Mouse (Mus musculus): ENCODE results near the gene Cenpf.

The Cenpf gene

DNA sequence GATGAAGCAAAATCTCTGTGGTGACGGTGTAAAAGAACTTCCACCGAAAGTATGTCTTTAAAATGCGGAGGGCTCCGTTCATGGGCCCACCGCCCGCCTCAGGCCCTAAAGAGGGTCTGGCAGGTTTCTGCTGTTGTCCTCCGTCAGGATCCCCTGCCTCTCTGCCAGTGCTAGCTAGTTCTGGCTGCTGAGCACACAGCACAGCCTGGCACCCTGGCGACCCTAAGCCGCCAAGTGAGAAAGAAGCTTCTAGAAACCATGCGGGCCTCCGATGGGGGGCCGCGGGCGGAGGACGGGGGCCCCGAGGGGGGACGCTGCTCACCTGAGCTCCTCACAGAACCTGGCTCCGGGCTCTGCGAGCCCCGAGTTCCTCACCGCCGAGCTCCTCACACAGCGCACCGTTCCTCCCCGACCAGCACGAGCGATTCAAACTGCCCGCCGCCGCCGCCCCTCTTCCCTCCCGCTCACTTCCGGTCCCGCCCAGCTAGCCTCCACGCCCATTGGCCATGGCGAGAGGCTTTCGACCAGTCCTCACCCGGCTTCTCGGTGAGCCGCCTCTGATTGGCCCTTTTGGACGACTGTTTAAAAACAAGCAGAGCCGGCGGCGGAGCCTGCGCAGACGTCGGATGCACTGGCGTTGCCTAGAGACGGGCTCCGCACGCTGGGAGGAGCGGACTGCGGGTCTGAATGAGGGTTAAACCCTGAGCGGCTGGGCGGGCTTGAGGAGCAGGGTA is at the start of gene Cenpf:
Gene Cenpf (minus strand): TSS at position 433 of the 734 bp plus-strand sequence.
- DNase-seq = peak; percentile 99

DNA sequence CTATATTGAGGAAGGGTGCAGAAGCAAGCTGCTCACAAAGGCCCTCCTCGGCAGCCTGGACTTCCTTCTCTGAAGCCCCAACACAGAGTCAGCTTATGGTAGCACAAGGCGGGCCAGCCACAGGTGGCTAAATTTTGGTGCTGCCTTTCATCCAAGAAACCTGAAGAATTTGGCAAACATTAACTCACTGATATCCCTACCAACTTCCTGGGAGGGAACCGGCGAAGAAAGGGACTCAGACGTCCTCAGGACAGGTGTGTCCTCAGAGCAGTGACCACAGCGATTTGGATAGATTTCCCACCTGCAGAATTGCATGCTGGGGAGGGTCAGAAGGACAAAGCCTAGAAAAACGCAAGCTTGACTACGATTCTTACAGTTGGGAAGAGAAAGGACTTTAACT is 44.3 kb upstream of the Cenpf start:
- DNase-seq = no peak

DNA sequence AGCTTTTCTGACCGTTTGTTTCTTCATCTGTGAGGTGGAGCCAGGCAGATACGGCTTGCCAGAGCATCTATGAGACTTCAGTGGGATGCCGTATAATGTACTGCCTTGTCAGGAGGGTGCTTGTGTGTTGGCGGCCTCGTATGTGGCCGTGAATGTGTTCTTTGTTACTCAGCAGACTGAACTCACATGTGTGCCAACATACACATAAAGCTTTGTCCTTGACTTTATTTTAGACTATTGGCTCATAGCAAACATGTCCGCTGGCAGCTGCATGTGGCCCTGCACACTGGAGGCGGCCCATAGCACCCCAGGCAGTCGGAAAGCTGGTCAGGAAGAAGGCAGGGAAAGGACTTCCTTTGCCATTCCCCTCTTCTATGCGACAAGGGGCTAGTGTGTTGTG is 43.8 kb upstream of the Cenpf start:
- DNase-seq = no peak

DNA sequence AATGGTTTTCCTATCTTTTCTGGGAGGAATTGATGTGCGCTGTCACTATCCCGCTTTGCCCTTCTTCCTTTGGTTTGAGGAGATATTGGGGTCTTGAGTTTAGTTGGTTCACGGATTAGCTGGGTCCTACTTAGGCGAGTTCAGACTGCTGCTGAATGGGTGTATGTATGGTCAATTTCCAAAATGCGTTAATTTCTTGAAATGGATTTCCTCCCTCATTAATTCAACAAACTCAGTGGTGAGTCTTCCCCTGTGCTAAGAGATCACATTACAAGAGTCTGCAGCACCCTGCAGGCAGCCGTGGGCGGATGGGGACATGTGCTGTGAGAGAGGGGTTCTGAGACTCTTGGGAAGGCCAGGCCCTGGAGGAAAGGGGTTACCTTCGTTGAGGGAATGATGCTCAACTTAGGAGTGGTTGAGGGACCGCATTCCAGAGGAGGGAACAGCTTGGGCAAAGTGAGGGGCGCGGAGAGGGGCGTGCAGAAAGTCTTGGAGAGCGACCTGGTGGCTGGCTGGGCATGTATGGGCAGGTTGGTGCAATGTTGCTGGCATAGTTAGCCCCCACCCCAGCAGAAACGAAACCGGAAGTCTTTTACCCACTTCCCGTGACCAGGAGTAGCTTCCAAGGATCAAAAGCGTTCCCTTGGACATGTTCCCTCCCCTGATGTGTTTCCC is 41.4 kb upstream of the Cenpf start:
- no peak for DNase-seq

DNA sequence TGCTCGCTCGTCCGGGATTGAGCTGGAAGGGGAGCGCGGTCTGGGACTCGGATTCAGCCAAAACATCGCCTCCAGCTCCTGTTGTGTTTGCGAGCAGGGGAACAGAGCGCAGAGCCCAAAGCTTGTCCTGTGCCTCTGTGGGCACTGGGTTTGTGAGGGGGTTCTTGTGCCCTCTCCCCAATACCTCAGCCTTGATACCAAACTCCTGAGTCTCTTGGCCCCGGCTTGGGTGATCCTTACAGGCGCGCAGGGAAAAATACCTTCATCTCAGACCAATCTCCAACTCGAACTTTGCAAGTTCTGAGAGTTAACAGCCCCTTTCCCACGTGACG is 40.9 kb upstream of the Cenpf start:
- DNase-seq = no peak

DNA sequence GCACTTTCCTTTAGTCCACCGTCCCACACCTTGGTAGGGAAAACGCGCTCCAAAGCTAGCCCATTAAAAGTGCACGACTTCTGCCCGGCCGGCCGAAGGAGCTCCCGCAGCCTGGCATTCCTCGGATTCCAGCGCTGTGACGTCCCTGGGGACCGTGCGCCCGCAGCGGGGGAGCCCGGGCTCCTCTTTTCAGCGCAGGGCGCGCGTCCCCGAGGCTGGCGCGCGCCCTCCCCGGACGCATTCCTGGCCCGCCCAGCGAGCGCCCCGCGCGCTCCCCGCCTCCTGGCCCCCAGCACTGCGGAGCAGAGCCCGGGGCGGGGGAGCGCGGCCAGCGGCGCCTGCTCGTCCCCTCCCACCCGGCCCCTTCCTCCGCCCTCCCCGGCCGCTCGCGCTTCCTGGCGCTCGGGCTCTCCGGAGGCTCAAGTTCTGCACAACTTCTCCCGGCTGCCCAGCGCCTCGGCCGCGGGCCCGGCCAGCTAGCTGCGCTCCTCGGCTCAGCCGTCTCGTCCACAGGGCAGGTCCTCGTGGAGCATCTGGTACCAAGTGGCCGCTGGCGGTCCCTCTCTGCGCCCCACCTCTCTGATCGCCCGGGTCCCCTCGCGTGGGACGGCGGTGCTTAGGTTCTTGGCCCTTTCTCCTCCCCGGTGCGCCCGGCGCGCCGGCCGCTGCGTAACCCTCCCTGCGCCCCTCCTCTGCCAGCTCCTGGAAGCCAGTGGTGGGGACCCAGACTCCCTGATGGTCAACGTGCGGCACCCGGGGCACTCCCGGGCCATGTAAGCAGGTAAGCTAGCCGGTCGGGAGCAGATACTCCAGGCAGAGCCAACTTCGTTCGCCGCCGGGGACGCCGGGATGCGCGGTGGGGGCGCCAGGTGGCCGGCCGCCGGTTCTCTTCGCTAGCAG is 40.2 kb upstream of the Cenpf start, which contains the start of gene Ptpn14:
Gene Ptpn14 (plus strand): TSS at position 385 of the 900 bp plus-strand sequence.
- DNase-seq = peak; percentile 89 to 92

DNA sequence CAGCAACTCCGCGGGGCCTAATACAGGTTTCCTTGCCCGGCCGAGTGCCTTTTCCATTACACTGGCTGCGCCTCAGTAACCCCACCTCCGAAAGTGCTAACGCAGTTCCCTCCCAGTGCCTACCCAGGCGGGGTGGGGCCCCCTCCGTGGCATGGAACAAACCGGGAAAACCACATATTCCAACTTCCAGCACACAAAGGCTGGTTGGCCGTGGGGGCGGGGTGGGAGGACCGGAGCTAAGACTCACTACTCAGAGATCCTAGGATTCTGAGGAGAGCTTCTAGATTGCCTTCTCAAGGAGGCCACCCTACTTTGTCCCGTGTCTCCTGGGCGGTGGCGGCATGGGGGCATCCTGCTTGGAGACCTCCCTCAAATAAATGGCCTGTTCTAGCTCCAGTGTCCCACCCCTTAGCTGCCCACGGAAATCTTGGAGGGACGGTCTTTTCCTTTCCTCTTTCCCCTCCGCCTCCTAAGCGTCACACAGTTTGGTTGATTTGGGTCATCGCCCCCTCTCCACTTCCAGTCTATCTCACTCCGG is 39.5 kb upstream of the Cenpf start:
- peak; percentile 88 to 89 for DNase-seq

DNA sequence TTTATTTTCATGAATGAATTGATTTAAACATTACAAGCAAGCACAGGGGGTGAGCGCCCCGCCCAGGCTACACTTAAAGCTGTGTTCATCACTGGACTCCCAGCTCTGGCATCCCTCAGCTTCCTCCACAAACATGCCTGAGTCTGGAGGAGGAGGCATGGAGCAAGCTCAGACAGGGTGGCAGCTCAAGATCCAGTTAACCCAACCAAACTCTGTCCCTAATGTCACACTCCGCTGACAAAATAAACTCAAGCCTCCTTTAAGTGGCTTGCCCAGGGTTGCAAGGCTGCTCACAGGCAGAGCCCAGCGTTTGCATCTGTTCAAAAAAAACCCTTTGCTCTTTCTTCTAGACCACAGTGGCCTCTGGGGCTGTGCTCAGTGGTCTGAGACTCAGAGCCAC is 38.2 kb upstream of the Cenpf start:
- DNase-seq = no peak

DNA sequence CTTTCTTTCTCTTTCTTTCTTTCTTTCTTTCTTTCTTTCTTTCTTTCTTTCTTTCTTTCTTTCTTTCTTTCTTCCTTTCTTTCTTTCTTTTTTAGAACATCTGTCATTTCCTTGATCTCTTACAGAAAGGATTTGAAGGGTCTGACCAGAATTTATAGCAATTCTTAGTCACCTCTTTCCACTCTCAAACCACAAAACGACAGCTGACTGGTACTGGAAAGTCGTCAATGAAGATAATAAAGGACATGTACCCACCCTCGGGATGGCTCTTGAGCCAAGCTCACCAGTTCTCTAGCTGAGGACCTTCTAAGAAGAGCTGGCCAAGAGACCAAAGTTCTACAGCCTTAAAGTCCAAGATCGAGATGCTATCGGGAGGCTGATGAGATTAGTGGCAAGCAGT is 30.7 kb upstream of the Cenpf start:
- no peak for DNase-seq

DNA sequence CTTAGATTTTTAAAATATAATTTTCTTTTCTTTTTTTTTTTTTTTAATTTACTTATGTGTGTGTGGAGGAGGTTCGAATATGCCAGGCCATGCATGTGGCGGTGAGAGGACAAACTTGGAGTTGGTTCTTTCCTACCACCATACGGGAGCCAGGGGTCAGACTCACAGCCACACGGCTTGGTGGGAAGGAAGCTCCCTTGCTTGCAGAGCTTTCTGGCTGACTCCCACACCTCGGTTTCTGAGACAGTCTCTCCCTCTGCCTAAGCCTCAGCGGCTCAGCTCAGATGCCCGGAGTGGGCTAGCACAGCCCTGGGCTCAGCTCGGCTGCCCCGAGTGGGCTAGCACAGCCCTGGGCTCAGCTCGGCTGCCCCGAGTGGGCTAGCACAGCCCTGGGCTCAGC is 29.7 kb upstream of the Cenpf start:
- DNase-seq = no peak

DNA sequence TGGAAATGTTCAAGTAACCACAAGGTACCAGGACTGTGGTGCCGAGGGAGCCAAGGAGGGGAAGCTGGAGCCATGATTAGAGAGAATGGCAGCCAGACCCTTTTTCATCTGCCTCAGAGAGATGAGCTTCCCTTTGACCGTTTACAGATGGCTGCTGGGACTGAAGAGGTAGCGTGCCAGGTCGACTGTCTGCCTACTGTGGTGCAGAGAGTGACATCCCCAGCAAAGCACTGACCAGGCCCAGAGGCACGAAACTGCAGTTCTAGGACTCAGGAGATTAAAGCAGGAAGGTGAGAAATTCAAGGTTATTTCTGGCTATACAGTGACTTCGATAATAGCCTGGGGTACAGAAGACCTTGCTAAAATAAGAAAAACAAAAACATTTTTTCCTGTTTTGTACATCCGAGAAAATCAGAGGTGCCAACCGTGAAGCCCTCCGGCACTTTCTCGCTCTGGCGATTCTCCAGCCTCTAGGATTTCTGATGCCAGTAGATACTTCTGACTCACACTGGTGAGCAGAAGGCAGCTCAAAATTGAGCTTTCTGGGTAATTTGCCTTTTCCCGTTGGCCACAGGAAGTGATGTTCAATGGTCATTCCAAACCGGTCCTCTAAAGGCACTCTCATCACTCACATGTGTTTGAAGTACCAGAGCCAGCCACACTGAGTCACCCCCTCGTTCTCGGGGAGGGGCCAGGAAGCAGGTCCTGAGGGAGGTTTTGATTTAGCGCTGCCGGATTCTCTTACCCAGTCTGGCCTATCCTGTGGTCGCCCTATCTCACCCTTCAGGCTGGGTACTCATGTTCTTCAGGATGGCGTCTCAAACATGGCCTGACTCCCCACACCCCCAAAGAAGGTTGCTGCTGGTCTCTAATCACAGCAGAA is 28.3 kb upstream of the Cenpf start:
- peak; percentile 37 to 47 for DNase-seq

DNA sequence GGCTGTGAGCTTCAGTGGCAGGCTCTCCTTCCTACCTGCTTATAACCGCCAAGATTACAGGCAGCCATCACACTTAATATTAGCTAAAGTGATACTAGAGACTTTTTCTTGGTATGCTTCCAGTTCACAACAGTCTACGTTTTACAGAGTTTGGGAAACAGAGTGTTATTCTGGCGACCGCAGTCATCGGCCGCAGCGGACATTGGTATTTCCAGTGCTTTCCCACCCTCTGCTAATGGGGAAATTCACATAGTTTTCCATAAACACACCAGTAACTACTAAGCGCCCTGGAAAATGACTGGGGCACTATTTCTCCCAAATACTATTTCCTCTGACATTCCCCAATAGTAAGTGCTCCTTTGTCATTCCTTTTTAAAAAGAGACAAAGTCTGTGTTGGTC is 21.1 kb upstream of the Cenpf start:
- DNase-seq = no peak

DNA sequence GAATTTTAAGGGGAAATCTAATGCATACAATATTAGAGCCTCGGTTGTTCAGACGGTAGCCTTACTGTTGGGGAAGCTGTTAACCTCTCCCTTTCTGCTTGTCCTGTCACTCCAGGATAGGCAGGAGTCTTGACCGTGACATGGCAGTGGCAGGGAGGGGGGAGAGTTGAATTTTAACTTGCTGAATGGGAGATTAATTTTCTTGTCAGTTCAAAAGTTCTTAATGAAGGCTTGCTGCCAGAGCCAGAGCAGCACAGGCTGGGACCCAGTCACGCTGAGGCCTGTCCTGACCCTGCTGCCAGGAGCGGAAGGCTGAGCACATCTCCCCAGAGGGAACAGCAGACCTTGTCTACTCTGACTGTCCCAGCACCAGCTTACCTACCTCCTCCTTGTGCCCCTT is 19.5 kb upstream of the Cenpf start:
- peak; percentile 70 to 83 for DNase-seq

DNA sequence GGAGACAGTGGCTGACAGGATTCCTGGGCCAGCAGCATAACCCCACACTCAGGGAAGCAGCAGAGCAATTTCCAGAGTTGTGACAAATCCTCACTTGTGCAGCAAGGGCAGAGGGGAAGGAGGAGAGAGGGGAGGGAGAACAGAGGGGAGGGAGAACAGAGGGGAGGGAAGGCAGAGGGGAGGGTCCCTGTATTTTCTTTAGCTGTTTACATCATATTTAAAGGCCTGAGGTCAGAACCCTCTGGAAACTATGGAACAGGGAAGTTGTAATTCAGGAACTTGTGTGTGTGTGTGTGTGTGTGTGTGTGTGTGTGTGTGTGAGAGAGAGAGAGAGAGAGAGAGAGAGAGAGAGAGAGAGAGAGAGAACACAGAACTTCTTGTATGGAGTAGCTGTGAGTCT is 19.1 kb upstream of the Cenpf start:
- no peak for DNase-seq

DNA sequence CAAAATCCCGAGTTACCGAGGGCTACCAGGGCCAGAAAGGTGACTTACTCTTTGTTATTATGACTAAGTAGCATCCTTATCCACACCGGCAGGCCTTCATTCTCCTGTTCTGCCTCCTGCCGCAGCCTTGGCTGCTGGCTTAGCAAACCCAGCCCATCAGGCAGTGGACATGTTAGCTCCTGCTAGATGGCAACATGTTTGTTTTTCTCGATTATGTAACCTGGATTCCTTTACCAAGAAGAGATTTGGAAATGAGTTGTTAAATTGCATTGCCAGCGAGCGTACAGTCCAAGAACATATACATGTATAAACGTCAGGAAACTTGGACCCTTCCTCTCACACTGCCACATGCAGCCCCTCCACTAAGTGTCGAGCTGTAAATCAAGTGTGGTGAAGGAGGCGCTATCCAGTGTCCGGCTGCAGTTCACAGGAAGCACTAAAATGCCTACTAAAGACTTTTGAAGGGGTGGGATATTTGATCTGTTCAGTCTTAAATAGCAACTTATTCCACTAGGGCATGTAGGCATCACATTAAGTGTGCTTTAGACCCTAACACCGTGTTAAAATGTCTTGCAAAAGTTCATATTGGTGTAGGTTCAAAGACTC is 18.3 kb upstream of the Cenpf start:
- DNase-seq = no peak

DNA sequence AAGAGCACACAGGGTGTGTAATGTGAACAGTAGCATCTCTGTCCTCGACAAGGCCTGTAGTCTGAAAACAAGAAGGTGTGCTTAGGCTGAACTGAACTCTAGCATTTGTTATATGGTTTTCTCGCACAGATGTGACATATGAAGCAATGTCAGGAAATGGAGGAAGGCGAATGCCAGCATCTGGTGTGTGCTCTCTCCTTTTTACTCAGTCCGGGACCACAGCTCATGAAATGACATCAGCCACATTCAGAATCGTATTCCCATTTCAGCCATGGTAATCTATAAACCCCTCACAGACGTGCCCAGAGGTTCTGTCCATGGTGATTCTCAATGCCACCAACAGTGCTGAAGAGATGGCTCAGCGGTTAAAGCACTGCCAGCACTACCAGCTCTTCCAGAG is 15.7 kb upstream of the Cenpf start:
- DNase-seq = no peak

DNA sequence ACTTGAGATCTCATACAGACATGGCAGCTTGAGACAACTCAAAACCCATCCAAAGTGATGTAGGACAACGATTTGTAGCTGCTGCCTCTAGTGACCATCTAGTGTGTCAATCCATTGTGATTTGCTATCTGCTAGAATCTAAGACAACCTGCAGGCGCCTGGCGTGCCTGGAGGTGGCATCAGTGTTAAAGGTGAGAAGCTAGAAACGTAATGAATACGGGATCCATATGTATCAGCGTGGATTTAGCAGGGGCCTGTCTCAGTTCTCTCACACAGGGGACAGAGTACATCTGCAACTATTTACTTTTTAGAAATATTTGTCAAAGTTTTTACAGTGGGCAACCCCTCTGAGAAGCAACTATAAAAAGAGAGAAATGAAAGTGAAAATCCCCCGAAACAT is 15.3 kb upstream of the Cenpf start:
- no peak for DNase-seq

DNA sequence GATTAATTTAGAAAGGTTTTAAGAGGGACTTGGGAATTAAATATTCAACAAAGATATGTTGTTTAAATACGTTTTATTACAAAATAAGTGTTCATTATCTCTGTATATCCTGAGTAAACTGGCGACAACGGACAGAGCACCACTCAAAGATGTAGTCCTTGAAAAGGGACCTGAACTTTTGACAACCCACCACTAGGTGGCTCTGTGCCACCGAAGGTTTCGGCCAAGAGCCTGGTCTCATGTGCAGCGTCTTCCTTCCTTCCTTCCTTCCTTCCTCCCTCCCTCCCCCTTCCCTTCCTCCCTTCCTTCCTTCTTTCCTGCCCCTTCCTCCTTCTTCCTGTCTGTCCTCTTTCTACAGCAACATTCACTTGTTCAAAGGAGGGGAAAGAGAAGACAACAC is 13.1 kb upstream of the Cenpf start:
- peak; percentile 68 to 86 for DNase-seq

DNA sequence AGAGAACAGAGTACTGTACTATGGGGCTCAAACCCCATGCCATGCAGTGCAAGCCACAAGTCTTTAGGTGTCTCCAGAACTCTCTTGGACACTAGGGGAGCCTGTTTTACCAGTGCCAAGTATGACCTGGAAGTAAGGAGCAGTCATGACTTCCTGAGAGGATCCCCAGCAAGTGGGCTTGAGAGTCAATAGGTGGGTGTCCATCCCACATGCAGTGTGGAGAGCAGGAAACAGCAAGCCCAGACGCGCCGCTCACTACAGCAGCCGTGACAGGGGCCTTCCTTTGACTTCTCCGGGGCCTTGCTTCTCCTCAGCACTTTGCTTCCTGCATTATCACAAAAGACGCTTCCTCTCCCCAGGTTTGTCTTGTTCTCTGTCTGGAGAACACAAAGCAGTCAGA is 12.3 kb upstream of the Cenpf start:
- no peak for DNase-seq

DNA sequence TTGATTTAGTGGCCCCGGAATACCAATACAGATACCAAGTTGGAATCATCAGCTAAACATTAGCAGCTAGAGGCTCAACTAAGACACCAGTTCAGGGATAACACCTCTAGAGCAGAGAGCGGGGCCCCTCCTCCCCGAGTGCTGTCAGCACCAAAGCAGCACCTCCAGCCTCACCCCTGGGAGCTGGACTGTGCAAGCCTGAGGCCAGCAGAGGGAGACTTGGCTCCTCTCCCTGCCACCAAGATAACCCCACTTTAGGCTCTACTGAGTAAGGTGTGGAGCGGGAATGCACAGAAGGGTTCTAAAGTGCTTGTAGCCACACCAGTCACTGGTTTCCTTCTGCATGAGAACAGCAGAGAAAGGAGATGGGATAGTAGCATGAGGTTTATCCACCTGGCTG is 10.5 kb upstream of the Cenpf start:
- DNase-seq = no peak

DNA sequence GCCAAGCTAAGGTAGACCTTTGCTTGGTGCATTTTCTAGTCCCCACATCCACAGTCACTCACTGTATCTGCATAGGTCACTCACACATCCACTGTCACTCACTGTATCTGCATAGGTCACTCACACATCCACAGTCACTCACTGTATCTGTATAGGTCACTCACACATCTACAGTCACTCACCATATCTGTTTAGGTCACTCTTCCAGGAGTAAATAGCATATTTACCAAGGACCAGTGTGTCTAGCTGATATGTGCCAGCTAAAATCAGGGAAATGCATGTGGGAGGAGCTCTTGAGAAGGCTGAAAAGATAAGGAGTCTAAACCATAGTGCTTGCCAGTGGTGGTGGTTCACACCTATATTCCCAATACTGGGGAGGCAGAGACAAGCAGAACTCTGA is 7.4 kb upstream of the Cenpf start:
- DNase-seq = no peak

DNA sequence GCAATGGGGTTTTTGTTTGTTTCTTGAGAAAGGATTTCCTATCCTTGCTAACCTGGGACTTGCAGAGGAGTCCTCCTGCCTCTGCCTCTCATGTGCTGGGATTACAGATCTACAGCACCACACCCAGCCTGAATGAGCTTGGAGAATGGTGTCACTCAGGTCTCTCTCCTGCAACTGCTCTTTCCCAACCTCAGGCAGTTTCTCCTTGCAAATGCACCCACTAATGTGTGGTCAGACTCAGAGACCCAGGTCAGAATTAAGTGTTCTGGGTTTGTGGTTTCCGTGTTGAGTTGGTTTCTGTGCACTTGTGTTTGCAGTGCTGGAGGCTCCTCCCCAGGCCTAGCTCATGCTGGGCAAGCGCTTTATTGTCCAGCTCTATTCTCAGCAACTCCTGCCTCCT is 6.5 kb upstream of the Cenpf start:
- no peak for DNase-seq
